Comparison of ENCODE assay signal across 17 mouse cellular contexts in the genomic region with DNA sequence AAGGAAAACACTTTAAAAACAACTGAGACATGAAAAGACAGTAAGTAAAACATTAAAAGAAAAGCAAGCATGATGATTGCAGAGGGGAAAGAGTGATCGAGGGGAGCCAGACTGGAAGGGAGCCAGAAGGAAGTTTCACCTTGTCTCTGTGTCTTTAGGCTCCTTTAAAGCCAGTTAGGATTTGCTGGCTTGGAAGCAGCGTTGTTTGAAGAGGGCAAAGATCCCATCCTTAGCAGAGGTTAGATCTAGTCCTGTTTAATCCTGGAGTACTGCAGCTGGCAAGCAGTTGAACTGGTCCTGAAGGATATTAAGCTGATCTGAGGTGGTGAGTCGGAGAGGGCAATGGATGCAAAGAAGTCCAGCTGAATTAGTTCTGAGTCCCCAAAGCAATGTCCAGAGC. TPM values are rescaled to one million over a fixed set of nuclear protein-coding genes. Genes with fewer than 3 reads are reported as not detected.
"Had no signal": no experiment of that assay in that cellular context is flagged by ENCODE, and none has a peak within 500 bp of the region (broad histone marks: within the 10 kb centered on the region; RNA-seq: fewer than 3 reads in every experiment).

No protein-coding gene starts in this region.

- H3K4me3 ChIP-seq: limb, embryonic 12.5 days; liver, embryonic 13.5 days; midbrain, embryonic 12.5 days; neural tube, embryonic 13.5 days; stomach, embryonic 15.5 days had no signal

- H3K4me2 ChIP-seq: limb, embryonic 12.5 days; liver, embryonic 13.5 days; midbrain, embryonic 12.5 days; neural tube, embryonic 13.5 days; stomach, embryonic 15.5 days had no signal

- DNase-seq: layer of hippocampus, adult 9-11 months; layer of hippocampus, postnatal 36 days; liver; liver, embryonic 13.5 days; retina, postnatal 1 day; right cerebral cortex, postnatal 4 days; thymus, adult 2 months; thymus, postnatal 25 days had no signal

- ATAC-seq: hindbrain, postnatal 0 days; midbrain, embryonic 16.5 days had no signal

- H3K36me3 ChIP-seq: limb, embryonic 12.5 days; liver, embryonic 13.5 days; midbrain, embryonic 12.5 days; neural tube, embryonic 13.5 days; stomach, embryonic 15.5 days had no signal

- H3K27me3 ChIP-seq: limb, embryonic 12.5 days; liver, embryonic 13.5 days; midbrain, embryonic 12.5 days; neural tube, embryonic 13.5 days; stomach, embryonic 15.5 days had no signal

- H3K9ac ChIP-seq: limb, embryonic 12.5 days; liver, embryonic 13.5 days; liver, postnatal 0 days; midbrain, embryonic 12.5 days; neural tube, embryonic 13.5 days; stomach, embryonic 15.5 days had no signal

- H3K4me1 ChIP-seq: limb, embryonic 12.5 days; stomach, embryonic 15.5 days had no signal

- H3K27ac ChIP-seq: hindbrain, postnatal 0 days; limb, embryonic 12.5 days; liver, embryonic 13.5 days; midbrain, embryonic 12.5 days; neural tube, embryonic 13.5 days; stomach, embryonic 15.5 days had no signal

- H3K9me3 ChIP-seq: limb, embryonic 12.5 days; liver, embryonic 13.5 days; midbrain, embryonic 12.5 days; neural tube, embryonic 13.5 days; stomach, embryonic 15.5 days had no signal

RNA-seq across cellular contexts. Expression of a gene that starts 33.5 kb away (rescaled TPM):
- polyA plus RNA-seq: liver, postnatal 0 days; spleen, adult 2 months had no signal

RNA-seq across cellular contexts. Expression of a gene that starts 48.3 kb away (rescaled TPM):
- polyA plus RNA-seq: hindbrain, postnatal 0 days; intestine, embryonic 14.5 days; liver, embryonic 13.5 days; liver, postnatal 0 days; midbrain, embryonic 12.5 days; neural tube, embryonic 13.5 days; spleen, adult 2 months; thymus, adult 2 months had no signal
